Mouse (Mus musculus) common myeloid progenitor, adult 5-6 weeks (primary cell): ENCODE measurements around the gene Ssh2. TPM values are rescaled to one million over a fixed set of nuclear protein-coding genes. Genes with fewer than 3 reads are reported as not detected.
"Not testable (repeated sequence)": the region's sequence is repeated elsewhere in the genome, so short reads cannot be mapped to it uniquely, and the experiment has no call there.

Source experiments
- ATAC-seq: replicated peaks from 2 replicates; pipeline ENCODE4 v1.8.0; 2016; ENCODE audit warnings: low read depth, mild to moderate bottlenecking, moderate TSS enrichment, inconsistent platforms; ENCODE audit not compliant: poor library complexity, severe bottlenecking
- total RNA-seq: library from RNA; stranded (forward); fragments of 200-1000, 187-1606 nt; gene quantifications from 2 replicates; pipeline ENCODE4 v1.2.3, GENCODE M21; 2017

The Ssh2 gene
- total RNA-seq, 1 experiment from 2014 or later: 38.2 TPM

DNA sequence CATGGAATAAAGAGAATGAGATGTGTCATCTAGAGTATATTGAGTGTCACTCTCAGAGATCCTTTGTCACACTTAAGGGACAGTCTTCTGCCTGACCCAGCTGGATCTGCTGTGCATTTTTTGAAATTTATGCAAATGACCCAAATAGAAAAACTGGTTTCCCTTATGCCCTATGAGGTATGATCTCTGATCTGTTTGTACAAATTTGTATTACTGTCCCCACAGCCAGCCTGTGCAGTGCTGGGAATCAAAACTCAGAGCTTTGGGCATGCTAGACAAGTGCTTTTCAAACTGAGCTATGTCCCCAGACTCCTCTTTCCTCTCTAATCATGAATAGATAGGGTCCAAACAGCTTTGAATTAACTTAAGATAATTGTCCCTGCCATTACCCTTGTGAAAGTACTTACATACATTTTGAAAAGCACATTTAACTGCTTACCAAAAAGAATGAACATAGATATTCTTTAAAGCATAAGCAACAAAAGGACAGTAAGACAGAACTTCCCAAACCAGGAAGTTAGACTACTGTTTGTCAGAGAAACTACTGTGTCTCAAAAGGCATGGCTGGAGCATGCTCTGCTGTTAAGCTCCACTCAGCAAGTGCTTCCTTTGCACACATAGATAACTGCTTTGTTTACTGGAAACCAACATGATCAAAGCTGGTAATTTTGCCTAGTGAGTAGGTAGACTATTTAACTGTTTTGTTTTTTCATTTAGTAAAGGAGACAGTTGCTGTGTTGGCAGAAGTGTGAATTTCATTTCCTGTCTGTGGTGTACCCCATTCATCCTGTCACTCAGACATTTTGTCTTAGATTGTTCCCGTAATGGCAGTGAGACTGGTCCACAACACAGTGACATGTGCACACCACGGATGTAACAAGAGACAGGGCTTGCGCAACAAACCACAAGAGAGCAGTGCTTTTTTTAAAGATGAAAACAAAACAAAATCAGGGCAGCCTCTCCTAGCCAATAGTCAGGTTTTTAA is 169.9 kb downstream of the Ssh2 start:
- peak; percentile 100 for ATAC-seq

DNA sequence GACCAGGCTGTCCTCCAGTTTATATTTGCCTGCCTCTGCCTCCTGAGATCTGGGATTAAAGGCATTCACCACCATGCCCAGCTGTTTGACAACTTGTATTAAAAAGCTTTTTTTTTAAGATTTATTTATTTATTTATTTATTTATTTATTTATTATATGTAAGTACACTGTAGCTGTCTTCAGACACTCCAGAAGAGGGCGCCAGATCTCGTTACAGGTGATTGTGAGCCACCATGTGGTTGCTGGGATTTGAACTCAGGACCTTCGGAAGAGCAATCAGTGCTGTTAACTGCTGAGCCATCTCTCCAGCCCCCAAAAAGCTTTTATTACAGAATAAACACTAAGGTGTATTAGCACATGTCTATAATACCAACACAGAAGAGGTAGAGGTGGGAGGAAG is 172.1 kb downstream of the Ssh2 start:
- not testable (repeated sequence) for ATAC-seq

DNA sequence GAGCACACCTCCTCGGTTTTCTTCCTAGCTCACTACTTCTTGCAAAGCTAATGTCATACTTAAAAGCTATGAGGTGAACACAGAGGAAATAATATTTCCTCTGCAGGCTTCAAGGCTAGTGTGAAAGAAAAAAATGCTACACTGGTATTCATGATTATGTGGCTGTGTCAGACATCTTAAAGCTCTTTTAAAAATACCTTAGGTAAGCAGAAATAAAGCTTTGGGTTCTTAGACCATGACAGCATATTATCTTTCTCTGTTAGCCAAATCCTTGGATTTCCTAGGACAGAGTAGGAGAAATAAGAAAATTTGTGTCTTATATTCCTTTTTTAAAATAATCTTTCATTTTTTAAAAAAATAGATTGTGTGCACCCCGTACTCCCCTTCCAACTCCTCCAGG is 179.5 kb downstream of the Ssh2 start:
- ATAC-seq: no peak

DNA sequence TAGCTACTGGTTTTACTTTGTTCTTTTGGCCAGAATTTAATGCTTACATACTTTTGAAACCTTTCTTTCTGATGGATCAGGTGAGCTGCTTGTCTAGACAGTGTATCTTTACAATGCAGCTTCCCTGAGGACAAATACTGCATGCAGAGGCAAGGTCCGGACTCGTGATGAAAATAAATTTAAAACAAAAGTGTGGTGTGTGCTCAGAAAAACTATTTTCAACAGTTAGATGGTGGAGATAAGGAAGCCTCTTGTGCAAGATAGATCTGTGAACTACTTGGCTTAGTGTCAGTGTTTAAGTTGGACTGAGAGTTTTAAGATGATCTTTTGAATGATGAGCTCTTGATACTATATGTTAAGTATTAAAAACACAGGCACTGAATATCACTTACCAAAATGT is 186.4 kb downstream of the Ssh2 start:
- no peak for ATAC-seq

DNA sequence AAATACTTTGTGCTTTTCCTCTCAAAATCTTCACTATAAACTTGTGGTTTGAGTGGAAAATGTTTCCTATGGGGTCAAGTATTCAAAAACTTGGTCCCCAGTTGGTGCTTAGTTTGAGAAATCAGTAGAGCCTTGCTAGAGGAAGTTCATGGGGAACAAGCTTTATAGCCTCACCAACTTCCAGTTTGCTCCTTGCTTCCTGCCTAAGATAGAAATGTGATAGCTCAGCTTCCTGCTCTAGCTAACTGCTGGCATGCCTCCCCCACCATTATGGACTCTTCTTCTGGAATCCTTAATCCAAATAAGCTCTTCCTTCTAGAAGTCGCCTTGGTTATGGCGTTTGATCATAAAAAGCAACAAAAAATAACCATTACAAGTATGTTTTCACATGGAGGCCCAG is 190.2 kb downstream of the Ssh2 start:
- ATAC-seq: no peak

DNA sequence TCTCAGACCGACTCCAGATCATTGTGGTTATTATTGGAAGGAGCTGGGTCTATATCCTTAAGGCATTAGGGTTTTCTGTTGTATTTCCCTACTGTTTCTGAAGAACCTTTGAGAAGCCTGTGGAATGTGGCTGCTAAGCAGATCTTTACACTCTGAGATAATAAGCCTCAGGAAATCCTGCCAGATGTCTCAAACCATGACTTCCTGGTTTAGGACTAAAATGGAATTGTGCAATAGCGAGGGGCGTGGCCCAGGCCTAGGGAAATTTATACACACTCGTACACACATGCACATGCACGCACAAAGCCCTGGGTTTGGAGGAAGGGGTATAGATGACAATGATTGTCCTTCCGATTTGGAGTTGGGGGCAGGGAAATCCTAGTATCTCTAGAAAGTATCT is 193.8 kb downstream of the Ssh2 start:
- ATAC-seq: peak; percentile 96

DNA sequence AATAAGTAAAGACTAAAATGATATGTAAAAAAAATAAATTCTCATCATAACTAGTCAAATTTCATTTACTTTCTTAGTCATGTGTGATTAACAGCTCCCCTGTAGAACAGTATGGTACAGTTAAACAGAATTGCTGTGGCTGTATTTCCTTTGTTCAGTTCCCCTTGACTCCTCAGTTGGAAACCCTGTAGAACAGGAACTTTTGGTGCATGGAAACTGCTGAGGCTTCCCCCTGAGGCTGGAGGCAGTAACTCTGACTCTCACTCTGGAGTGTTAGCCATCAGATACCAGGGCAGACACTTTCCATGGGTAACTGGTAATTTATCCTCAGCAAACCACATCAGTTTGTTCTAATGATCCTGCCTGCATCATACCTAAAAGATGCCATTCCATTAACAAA is 195.2 kb downstream of the Ssh2 start:
- ATAC-seq: peak; percentile 54; the same call in 1 of the 2 replicates

DNA sequence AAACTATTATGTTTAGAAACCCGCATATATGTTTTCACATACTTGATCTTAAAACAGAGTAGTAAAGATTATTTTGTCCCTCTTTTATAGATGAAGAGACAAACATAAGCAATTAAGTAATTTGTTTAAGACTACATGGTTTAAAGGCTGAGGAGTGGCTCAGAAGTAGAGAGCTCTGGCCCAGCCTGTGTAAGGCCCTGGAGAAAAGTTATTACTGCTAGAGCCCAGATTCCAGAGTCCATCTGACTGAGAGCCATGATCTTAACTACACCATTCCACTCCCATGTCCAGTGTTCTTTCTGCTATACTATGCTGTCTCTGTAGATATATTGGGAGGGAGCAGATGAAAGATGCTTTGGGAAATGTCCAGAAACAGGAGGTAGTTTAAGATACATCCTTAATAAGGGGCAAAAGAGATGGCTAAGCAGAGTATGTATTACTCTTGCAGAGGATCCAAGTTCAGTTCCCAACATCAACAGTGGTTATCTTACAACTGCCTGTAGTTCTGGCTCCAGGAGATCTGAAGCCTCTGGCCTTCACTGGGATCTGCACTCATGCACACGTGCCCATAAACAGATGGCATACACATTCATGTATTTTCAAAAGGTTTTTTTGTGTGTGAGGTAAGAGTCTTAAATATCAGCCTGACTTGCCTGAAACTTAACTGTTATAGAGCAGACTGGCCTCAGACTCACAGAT is 198.2 kb downstream of the Ssh2 start:
- ATAC-seq: no peak

DNA sequence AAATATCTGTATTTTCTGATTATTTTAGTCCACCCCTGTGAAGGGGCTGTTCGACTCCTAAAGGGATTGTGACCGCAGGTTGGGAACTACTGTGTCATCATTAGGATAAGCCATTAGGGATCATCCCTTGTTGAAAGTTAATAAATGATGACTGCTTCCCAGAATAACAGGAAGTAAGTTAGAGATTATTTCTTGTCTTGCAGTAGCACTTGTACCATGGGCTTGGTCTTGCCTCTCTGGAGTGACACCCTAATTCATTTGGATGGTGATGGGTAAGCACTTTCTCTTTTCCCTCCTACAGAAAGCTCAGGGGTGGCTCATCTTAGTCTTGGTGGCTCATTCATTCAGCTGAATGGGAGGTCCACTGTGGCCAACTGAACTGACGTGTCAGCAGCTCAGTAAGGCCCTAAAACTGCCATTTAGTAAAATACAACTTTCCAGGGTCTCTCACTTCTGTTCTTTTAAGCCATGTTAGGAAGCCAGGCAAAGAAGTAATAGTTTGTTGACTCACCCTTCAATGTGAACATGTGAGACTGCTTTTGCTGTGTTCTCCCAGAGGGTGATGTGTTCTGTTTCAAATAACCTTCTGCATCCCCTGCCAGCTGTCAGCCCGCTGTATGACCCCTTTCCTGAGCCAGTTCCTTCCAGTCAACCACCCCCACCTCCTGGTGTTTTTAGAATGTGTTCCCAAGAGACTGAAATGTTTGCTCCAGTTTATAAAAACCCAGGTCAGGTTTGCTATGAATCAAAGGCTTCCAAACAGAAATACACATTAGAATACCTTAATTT is 200.3 kb downstream of the Ssh2 start:
- no peak for ATAC-seq

DNA sequence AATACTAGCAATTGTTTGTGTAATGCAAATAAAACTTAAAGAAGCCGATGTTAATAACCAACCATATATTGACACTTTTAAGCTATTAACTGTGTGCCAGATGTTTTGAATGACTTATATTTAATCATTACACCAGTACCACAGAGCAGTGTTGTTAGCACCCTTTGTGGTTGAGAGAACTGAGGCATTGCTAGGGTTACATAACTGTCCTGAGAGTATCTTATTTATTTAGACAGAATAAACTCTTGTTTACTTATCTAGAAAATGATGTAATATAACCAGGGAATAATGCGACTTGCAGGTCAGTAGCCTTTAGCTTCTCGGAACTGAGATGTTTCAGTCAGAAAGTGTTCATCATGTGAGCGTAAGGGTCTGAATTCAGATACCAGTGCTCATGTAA is 201.9 kb downstream of the Ssh2 start:
- no peak for ATAC-seq

DNA sequence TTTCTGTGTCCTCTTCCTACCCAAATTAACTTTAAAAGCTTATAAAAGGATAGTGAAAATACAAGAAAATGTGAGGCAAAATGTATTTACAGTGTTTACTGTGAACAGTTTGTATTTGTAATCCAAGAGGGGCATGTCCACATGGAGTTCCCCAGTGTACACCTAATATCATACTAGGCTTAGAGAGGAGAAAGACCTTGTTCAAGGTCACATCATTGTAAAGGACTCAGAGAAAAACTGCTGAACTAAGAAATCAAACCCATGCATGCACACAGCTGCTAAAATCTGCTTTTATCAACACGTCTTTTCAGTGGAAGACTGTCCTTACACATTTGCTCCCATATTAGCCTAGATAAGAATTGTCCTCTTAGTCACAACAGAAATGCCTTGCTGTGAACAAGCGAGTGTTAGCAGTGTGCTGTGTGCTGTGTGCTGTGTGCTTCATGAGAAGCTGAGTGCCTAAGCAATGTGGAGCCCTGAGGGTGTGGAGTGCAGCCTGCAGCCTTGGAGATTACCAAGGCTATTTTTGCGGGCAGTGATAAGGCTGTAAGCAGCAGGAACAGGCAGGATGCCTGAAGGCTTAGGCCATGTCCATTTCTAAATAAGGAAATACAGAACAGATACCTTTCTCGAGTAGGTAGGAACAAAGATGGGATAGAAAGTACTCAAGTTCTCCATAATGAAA is 207.2 kb downstream of the Ssh2 start:
- peak; percentile 52; the same call in 1 of the 2 replicates for ATAC-seq

DNA sequence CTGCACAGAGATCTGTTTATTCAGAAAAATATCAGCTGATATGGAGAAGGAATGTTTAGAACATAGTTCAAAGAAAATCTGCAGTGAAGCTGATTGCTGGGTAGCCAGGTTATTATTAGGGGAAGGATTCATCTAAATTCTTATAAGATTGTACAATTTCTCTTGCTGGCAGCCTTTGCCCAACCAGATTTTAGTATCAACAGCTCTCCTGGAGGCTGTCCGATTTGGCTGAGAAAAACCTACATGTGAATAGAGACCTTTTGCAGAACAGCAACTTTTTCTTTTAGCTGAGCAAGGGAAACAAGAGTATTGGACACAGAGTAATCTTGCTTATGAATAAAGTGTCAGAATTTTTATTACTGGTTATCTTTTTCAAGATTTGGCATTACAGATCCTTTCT is 212.4 kb downstream of the Ssh2 start:
- no peak for ATAC-seq

DNA sequence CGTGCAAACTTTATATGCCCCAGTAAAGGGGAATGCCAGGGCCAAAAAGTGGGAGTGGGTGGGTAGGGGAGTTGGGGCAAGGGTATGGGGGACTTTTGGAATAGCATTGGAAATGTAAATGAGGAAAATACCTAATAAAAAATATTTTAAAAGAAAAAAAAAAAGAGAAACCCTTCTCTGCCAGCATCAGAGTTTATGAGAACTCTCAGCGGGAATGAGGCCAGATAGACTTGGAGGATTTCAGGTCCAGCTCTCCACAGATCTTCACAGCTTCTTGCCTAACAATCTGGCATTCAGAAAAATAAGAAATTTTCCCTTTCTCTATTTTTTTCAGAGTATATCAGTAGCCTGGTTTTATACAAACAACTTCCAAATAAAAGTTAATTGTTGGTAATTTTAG is 220.9 kb downstream of the Ssh2 start:
- ATAC-seq: no peak

DNA sequence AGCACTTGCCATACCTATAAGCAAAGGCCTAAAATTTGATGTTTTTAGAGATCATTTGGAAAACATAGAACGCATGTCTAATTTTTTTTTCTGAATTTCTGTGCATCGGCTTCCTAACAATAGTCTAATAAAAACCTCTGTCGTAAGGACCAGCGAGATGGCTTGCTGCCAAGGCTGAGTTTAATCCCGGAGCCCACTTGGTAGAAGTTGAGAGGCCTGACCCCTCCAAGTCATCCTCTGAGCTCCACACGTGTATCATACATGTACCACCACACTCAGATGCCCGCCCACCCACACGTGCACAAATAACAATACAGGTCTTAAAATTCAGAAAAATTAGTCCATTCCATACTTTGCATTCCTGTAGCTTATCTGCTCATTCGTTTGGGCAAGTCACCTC is 224.0 kb downstream of the Ssh2 start:
- no peak for ATAC-seq

DNA sequence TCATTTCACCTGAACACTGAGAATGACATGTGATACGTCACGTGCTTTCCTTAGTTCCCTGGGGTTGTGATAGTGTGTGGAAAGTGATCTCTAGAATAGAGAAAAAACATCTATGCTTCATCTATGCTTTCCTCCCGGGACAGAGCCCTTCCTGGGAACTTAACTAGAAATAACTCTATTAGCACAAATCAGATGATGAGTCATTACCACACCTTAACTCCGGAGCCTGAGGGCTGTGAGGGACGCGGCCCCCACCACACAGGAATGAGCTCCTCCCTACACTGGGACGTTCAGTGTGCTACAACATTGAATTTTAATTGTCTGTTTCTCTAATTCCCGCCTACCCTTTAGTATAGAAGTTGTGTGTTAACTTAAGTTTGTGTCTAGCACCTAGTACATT is 224.9 kb downstream of the Ssh2 start:
- no peak for ATAC-seq

DNA sequence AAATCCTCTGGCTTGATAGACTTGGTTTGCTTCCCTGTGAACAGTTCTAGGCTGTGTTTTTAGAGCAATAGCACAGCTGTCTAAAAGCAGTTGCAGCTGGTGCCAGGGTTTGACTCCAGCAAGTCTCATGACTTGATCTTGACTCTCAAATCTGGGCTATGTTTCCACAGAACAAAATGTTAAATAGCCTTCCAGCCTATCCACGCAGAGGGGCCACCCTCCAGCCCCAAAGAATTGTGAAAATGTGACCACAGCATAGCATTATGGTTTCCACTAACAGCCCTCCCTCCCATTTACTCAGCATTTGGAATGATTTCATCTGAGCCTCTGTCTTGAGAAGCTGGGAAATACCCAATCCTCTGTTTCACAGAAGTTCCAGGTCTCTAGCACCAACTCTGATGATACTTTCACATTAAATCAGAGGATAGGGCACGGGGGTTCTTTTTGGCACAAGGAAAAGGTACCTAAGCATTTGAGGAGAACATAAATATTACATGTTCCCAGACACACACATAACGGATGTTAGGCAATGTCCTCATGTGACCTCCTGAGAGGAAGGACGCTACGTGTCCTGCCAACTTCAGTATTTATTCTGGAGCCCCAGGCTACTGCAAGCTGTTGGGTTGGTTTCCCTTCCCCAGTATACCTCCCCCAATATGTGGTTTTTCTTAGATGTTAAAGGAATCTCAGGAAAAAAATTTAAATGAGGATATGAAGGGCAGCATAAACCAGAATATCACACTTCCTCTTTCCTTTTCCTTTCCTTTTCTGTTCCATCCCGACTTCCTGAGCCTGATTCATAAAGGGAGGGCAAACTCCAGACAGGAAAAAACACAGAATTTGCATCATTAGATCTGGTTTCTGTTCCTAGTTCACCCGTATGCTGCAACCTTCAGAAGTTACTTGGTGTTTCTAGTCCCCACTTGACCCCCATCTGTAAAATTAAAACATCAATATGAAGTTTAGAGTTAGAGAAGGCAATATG is 226.4 kb downstream of the Ssh2 start:
- peak; percentile 63 for ATAC-seq

DNA sequence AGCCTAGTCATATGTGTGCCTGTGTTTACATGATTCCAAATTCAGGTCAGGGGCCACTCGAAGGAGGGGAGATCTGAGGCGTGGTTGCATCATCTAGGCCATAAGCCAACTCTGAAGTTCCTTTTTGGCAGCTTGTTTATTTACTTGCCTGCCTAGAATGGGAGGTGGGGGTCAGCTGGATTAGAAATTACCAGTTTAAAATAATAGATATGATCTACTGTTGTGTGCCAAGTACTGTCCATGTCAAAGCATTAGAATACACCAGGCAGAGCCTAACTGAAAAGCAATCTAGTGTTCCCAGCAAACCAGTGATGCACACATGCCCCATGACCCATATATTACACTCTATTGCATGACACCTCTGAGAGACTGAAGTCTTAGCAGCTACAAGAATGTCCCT is 228.9 kb downstream of the Ssh2 start:
- no peak for ATAC-seq

DNA sequence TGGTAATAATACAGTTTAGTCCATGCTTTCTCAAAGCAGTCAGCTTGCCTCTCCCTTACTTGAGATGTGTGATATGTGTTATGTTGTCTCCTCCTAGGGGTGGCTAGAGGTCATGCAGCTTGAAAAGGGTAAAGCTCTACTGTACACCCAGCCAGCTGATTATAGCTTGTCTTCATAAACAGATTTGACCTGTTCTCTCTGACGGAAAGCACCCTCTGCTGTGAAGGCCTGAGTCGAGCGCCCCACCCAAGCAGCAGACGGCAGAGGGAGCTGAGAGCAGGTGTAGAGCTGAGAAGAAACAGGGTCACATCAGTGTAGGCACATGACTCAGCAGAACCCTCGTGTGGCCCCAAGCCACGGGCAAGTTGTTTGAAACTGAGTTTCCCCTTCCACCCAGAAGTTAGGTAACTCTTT is 230.5 kb downstream of the Ssh2 start:
- peak; percentile 84 for ATAC-seq

DNA sequence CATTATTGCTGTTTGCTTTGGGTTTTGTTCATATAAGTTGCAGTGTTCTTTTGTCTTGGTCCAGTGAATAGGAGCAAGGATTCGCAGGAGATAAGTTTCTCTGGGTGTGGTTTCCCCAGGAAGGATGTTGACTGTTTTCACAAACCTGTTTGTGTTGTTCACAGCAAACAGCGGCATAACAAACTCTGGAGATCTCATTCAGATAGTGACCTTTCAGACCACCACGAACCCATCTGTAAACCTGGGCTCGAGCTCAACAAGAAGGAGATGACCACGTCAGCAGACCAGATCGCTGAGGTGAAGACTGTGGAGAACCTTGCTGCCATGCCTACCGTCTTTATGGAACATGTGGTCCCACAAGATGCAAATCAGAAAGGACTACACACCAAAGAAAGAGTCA is 233.1 kb downstream of the Ssh2 start:
- ATAC-seq: no peak
